Mouse (Mus musculus) gonadal fat pad, adult 2 months (tissue): ENCODE data around the gene Ttc39d. TPM values are rescaled to one million over a fixed set of nuclear protein-coding genes. Genes with fewer than 3 reads are reported as not detected.

Experiments used
- DNase-seq: peaks from one replicate; pipeline ENCODE4 v3.0.0-alpha.2; 2012; ENCODE audit warnings: low read depth
- polyA plus RNA-seq: library from polyadenylated mRNA; depleted of rRNA; stranded (reverse); fragments of >200 nt; gene quantifications from 2 replicates; pipeline ENCODE4 v1.2.3, GENCODE M21; 2012; rRNA removed

Ttc39d gene
- polyA plus RNA-seq, 1 experiment, result 0.58 TPM

DNA sequence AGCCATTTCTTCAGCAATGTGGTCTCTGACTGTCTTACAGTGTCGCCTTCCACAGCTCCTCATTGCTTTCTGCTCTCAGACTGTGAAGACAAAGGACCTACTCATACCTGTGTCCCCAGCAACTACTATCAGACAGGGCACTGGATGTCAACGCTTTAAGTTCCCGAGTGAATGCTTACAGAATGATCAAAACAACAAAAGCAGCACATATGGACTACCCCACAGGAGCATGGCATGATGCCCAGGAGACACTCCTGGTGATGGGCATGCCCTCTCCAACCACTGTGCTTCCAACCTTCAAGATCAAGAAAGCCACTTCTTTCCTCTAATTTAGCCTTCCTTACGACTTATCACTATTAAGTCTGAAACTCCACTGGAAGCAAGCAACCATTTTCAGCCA, 59.8 kb downstream of the Ttc39d start:
- no peak for DNase-seq

Other genes starting within 250 kb of the Ttc39d start
- 14.4 and 18.1 TPM in 2 replicates for gene Hnrnpll, start 145.1 kb upstream of the Ttc39d start, polyA plus RNA-seq
- gene Galm, start 80.0 kb upstream of the Ttc39d start, polyA plus RNA-seq, result 21.6 and 28.1 TPM in 2 replicates
- gene Srsf7, start 153 bp upstream of the Ttc39d start, polyA plus RNA-seq, result 57.7 and 60.3 TPM in 2 replicates
- gene Gemin6, start 17.0 kb downstream of the Ttc39d start, polyA plus RNA-seq, result 4.8 and 5.4 TPM in 2 replicates
- gene Morn2, start 82.7 kb downstream of the Ttc39d start, polyA plus RNA-seq, result 5.3 and 9.1 TPM in 2 replicates
- gene Dhx57, start 83.0 kb downstream of the Ttc39d start, polyA plus RNA-seq, result 7.3 and 7.9 TPM in 2 replicates
- gene Arhgef33, start 99.9 kb downstream of the Ttc39d start, polyA plus RNA-seq, result 1.9 and 2.1 TPM in 2 replicates
- 1.9 and 3.3 TPM in 2 replicates for gene Gm10190, start 166.1 kb downstream of the Ttc39d start, polyA plus RNA-seq